Mouse (Mus musculus): ENCODE results near the gene Cnot8. TPM values are rescaled to one million over a fixed set of nuclear protein-coding genes. Genes with fewer than 3 reads are reported as not detected.
A peak's percentile ranks its signal among the peaks of the same experiment; 100 is the strongest.
"Not testable (repeated sequence)": the region's sequence is repeated elsewhere in the genome, so short reads cannot be mapped to it uniquely, and the experiment has no call there.

The Cnot8 gene
- polyA plus RNA-seq, 1 experiment from 2014 or later, result 99.6 TPM

DNA sequence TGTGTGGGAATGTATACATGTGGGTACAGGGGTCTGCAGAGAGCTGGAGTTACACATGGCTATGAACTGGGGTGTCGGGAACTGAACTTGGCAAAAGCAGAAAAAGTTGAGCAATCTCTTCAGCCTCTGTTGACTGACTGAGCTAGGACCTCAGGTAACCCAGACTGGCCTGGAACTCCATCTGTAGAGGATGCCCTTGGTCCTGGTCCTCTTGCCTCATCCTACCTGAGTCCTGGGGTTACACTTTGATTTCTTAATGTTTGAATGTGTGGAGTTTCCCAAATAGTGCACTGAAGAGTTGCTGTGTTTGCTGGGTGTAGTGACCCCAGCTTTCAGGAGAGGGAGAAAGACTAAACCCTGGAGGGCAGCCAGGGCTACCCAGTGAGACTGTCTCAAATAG, 8.4 kb upstream of the Cnot8 start:
- H3K27me3 ChIP-seq (replicated peaks), result peaks cover 19% of the 10 kb centered on the region
- H3K9me3 ChIP-seq (replicated peaks), result no peaks in the 10 kb centered on the region
- ATAC-seq (ENCODE audit: low FRiP score), result no peak
- no peak overlapping the region for H3K27ac ChIP-seq (replicated peaks)
- 100% methylated on average over 1 of the region's 1 CpGs for WGBS
- H3K9ac ChIP-seq (replicated peaks), result no peak overlapping the region
- no peaks in the 10 kb centered on the region for H3K36me3 ChIP-seq
- peaks cover 7% of the 10 kb centered on the region for H3K4me1 ChIP-seq
- H3K4me3 ChIP-seq (replicated peaks), result no peak overlapping the region
- H3K4me2 ChIP-seq, result no peak overlapping the region

DNA sequence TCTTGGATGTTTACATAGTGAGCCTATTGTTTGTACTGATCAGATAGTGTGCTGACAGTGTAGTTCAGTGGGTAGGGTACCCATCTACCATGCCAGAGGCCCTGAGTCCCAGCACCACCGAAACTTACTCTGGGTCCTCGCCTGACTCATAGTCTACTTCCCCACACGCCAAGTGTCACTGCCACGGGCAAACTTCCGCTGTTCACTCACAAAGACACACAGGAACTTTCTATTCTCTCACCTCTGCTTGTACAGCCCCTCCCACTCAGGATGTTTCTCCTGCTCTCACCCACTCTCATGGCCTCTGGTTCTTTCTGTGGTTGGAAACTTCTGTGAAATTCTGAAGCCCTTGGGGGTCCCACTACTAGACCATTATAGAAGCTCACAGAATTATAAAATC, 7.8 kb upstream of the Cnot8 start:
- peaks cover 7% of the 10 kb centered on the region for H3K4me1 ChIP-seq
- ATAC-seq (ENCODE audit: low FRiP score), result no peak
- H3K27me3 ChIP-seq (replicated peaks), result peaks cover 19% of the 10 kb centered on the region
- no peak overlapping the region for H3K4me3 ChIP-seq (replicated peaks)
- 87% methylated on average over 5 of the region's 5 CpGs for WGBS
- no peaks in the 10 kb centered on the region for H3K9me3 ChIP-seq (replicated peaks)
- no peak overlapping the region for H3K27ac ChIP-seq (replicated peaks)
- H3K4me2 ChIP-seq, result no peak overlapping the region
- H3K36me3 ChIP-seq, result no peaks in the 10 kb centered on the region
- no peak overlapping the region for H3K9ac ChIP-seq (replicated peaks)

DNA sequence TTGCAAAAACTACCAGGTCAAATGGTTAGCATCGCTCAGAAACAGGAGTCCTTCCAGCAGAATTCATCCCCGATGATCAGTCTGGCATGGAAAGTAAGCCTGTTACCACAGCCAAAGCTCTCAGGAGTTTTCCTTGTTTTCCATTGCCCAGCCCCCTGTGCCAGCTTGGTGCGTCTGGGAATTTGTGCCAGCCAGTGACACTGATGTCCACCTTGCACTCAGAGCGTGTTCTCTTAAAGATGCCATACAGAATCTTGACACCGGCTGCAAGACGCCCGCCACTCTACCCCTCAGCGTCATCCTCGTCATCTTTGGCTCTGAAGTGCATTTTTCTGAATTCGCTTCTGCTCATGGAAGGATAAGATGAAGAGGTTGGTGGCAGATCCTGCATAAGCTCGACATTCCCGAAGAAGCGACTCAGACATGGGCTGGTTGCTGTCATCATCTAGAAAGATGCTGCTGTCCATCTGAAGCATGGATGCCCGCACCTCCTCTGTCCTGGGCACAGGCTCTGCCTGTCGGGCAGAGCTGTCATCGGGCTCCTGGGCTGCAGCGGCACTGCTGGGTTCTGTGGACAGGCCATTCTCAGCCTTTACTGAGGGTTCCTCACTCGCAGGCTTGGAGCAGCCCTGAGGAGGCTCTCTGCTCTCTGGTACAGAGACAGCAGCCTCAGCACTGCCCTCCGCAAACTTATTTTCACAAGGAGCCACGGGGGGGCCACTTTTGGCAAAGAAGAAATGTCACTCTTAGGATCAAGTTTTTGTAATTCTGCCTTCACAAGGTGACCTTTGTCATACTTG, 6.9 kb upstream of the Cnot8 start:
- H3K27ac ChIP-seq (replicated peaks), result no peak overlapping the region
- peaks cover 7% of the 10 kb centered on the region for H3K4me1 ChIP-seq
- WGBS, result 53% methylated on average over 20 of the region's 20 CpGs
- no peaks in the 10 kb centered on the region for H3K36me3 ChIP-seq
- peaks cover 19% of the 10 kb centered on the region for H3K27me3 ChIP-seq (replicated peaks)
- no peak for ATAC-seq (ENCODE audit: low FRiP score)
- H3K4me3 ChIP-seq (replicated peaks), result peak overlapping the region; percentile 33; the same call in 1 of the 2 replicates
- peak overlapping the region; percentile 64 for H3K4me2 ChIP-seq
- H3K9ac ChIP-seq (replicated peaks), result no peak overlapping the region
- no peaks in the 10 kb centered on the region for H3K9me3 ChIP-seq (replicated peaks)

DNA sequence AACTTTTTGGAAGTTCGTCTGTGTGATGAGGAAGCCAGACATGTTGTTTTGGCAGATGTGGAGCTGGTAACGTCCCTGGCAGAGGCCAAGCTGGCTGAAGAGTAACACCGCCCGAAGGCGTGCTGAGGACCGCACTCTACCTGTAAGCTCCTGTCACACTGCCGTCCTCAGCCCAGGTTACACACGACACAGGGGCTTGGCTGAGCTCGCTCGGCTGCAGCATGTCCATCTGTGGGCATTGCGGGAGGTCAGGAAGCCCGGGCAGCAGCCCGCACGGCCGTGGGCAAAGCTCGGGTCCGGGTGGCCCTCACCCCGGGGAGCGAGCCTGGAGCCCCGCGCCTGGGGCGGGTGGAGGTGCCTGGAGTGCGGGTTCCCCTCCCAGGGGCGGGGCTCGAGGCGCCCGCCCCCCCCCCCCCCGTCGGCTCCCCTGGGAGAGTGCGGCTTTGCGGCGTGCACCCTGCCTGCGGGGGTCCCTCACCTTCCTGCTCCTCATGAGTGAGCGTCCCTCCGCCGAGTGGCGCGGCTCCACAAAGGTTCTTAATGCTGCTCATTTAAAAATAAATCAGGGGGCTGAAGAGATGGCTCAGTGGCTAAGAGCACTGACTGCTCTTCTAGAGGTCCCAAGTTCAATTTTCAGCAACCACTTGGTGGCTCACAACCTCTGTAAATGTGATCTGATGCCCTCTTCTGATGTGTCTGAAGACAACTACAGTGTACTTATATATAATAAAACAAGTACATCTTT, 6.2 kb upstream of the Cnot8 start:
- 3% methylated on average over 32 of the region's 38 CpGs for WGBS
- Histone ChIP-seq H3K9ac (replicated peaks) (peak overlapping the region; percentile 26; the same call in 1 of the 2 replicates), H3K27me3 (replicated peaks) (peaks cover 19% of the 10 kb centered on the region), H3K9me3 (replicated peaks) (no peaks in the 10 kb centered on the region), H3K4me3 (replicated peaks) (peak overlapping the region; percentile 33), H3K4me2 (peak overlapping the region; percentile 64), H3K27ac (replicated peaks) (no peak overlapping the region), H3K4me1 (peaks cover 9% of the 10 kb centered on the region), H3K36me3 (no peaks in the 10 kb centered on the region)
- no peak for ATAC-seq (ENCODE audit: low FRiP score)

DNA sequence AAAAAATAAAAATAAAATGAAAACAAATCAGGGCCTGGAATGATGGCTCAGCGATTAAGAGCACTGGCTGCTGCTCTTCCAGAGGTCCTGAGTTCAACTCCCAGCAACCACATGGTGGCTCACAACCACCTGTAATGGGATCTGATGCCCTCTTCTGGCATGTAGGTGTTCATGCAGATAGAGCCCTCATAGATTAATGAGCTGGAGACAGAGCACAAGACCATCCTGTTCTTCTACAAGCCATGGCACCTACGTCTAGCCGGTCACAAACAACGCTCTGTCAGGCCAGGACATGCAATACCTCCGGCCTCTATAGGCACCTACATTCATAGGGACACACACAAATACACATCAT, 5.6 kb upstream of the Cnot8 start:
- Histone ChIP-seq H3K27me3 (replicated peaks) (peaks cover 19% of the 10 kb centered on the region), H3K4me1 (peaks cover 14% of the 10 kb centered on the region), H3K4me3 (replicated peaks) (0 out of 2 replicates have a peak overlapping the region, but pooled peaks have one; percentile 33), H3K4me2 (peak overlapping the region; percentile 64)
- not testable (repeated sequence) for H3K9ac ChIP-seq (replicated peaks); H3K9me3 ChIP-seq (replicated peaks); H3K36me3 ChIP-seq; H3K27ac ChIP-seq (replicated peaks); ATAC-seq (ENCODE audit: low FRiP score)
- 70% methylated on average over 5 of the region's 5 CpGs for WGBS

DNA sequence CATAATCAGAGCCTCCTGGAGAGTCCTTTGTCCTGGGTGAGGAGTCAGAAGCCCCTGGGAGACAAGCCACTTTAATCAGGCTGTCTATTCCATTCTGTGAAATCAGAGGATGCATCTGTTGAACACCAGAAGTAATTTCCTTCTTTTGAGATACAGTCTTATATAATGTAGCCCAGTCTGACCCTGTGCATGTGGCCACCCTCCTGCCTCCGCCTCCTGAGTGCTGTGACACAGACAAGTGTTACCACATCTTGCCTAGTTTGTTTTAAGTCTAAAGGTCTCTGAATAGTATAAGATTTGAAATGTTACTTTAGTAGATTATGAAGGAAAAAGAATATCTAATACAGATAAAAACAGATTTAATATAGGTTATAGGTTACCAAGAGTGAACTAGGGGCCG, 3.9 kb upstream of the Cnot8 start:
- ATAC-seq (ENCODE audit: low FRiP score), result no peak

DNA sequence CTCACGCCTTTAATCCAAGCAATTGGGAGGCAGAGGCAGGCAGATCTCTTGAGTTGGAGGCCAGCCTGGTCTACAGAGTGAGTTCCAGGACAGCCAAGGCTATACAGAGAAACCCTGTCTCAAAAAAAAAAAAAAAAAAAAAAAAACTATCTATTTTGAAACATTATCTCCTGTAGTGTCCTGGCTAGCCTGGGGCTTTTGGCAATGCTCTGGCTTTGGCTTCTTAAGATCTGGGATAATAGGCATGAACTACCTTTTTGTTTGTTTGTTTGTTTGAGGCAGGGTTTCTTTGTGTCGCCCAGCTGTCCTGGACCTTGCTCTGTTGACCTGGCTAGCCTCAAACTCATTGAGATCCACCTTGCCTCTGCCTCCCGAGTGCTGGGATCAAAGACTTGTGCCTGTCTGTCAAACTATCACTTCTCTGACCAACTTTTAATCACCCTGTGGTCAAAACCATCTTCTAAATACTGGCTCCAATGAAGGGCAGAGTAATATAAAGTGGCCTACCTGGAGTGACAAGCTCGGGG, 2.7 kb upstream of the Cnot8 start:
- Histone ChIP-seq H3K9me3 (replicated peaks) (no peaks in the 10 kb centered on the region), H3K4me2 (no peak overlapping the region), H3K27ac (replicated peaks) (no peak overlapping the region), H3K36me3 (no peaks in the 10 kb centered on the region), H3K4me3 (replicated peaks) (no peak overlapping the region), H3K9ac (replicated peaks) (no peak overlapping the region), H3K4me1 (peaks cover 35% of the 10 kb centered on the region), H3K27me3 (replicated peaks) (peaks cover 17% of the 10 kb centered on the region)
- ATAC-seq (ENCODE audit: low FRiP score), result no peak
- 89% methylated on average over 4 of the region's 4 CpGs for whole genome bisulfite sequencing

More for the DNA sequence above, 3.9 kb upstream of the Cnot8 start:
- Histone ChIP-seq H3K9ac (replicated peaks) (no peak overlapping the region), H3K4me2 (no peak overlapping the region), H3K9me3 (replicated peaks) (no peaks in the 10 kb centered on the region), H3K27me3 (replicated peaks) (peaks cover 19% of the 10 kb centered on the region), H3K36me3 (no peaks in the 10 kb centered on the region), H3K27ac (replicated peaks) (no peak overlapping the region), H3K4me1 (peaks cover 23% of the 10 kb centered on the region), H3K4me3 (replicated peaks) (no peak overlapping the region)
- WGBS, result 86% methylated on average over 2 of the region's 2 CpGs

DNA sequence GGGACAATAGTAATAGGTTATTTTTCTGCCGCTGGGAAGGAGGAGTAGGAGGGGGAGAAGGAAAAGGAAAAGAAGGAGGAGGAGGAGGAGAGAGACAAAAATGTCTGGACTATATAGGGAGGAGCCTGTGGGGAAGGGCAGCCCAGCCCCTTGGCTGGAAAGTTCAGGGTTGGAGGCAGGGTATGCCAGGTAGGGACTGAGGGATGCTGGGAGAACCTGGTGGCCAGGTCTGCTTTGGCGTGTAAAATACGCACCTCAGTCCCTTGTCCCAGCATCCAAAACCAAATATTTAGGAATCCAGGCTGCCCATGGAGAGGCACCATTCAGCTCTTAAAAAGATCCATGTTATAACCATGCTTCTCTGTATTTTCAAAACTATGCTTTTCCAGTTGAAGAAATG, 1.8 kb upstream of the Cnot8 start:
- Histone ChIP-seq H3K4me2 (no peak overlapping the region), H3K36me3 (no peaks in the 10 kb centered on the region), H3K9ac (replicated peaks) (no peak overlapping the region), H3K9me3 (replicated peaks) (no peaks in the 10 kb centered on the region), H3K27me3 (replicated peaks) (peaks cover 15% of the 10 kb centered on the region), H3K4me1 (peaks cover 37% of the 10 kb centered on the region), H3K27ac (replicated peaks) (no peak overlapping the region), H3K4me3 (replicated peaks) (no peak overlapping the region)
- ATAC-seq (ENCODE audit: low FRiP score), result no peak
- 86% methylated on average over 3 of the region's 3 CpGs for WGBS

DNA sequence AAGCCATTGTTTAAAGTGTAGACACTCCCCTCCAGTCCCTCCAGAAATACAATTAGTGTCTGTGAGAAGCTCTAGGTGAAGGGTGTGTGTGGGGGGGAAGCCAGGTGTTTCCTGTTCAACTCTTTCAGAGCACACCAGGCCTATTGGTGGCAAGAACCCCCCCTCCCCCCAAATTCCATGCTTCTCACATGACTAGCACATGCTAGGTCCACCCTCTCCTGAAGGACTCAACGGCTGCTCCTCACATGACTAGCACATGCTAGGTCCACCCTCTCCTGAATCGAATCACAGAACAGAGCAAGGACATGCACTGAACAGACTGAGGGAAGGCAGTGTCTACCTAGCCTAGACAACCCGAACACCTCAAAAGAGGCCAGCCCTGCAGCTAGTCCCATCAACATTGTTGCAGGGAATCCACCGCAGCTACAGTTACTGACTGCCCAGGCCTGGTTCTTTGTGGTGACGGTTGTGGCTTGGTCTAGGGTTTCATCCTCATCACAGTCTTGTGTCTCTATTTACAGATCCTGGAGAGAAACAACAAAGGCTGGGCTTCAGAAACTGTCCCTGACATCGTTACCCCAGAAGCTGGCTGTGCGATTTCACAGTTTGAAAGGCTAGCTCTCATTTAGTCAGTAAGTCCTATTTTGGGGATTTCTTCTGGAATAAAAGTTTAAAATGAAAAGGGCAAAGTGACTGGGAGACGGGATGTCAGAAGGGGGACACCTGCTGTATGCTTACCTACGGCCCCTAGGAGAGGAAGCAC, 1.2 kb upstream of the Cnot8 start:
- H3K9me3 ChIP-seq (replicated peaks), result no peaks in the 10 kb centered on the region
- H3K4me1 ChIP-seq, result peaks cover 39% of the 10 kb centered on the region
- peak overlapping the region; percentile 54; the same call in 1 of the 2 replicates for H3K9ac ChIP-seq (replicated peaks)
- peaks cover 15% of the 10 kb centered on the region for H3K27me3 ChIP-seq (replicated peaks)
- H3K4me2 ChIP-seq, result peak overlapping the region; percentile 72
- peak overlapping the region; percentile 96 for H3K4me3 ChIP-seq (replicated peaks)
- 87% methylated on average over 9 of the region's 9 CpGs for WGBS
- no peak for ATAC-seq (ENCODE audit: low FRiP score)
- H3K36me3 ChIP-seq, result no peaks in the 10 kb centered on the region
- peak overlapping the region; percentile 81 for H3K27ac ChIP-seq (replicated peaks)

DNA sequence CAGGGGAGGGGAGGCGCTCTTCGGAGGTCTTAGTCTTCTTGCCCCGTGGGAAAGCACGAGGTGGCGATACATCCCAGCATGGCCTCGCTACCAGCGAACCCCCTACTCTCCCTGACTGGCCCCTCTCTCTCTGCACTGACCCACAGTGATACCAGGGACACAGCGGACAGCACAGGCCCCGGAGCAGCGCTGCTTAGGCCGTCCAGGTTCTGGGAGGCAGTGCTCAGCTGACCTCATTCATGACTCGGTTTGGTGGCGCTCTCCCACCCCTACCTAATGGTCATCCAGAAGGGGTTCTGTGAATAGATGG, 654 bp upstream of the Cnot8 start:
- Histone ChIP-seq H3K4me1 (peaks cover 41% of the 10 kb centered on the region), H3K36me3 (no peaks in the 10 kb centered on the region), H3K4me2 (peak overlapping the region; percentile 72), H3K9ac (replicated peaks) (peak overlapping the region; percentile 54), H3K4me3 (replicated peaks) (peak overlapping the region; percentile 96), H3K27me3 (replicated peaks) (peaks cover 14% of the 10 kb centered on the region), H3K9me3 (replicated peaks) (no peaks in the 10 kb centered on the region), H3K27ac (replicated peaks) (peak overlapping the region; percentile 81)
- WGBS, result 52% methylated on average over 13 of the region's 13 CpGs
- ATAC-seq (ENCODE audit: low FRiP score), result peak; percentile 73

DNA sequence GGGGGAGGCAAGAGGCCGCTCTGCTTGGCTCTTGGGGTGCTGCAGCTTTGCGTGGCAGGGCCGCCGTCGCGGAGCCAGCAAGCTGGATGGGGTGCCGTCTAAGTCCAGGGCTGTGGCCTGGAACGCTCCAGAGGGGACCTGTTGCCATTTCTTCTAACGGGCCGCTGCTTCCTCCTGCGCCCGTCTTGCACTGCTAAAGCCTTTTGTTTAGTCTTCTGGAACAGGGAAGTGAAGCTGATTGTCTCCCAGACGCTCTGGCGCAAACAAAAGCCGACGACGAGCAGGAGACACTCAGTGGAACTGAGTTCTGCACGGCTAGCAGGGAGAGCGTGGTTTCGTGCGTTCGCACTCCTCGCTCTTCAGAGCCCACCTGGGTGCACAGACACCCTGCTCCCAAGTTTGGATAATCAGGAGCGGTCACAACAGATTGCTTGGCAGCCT, 418 bp downstream of the Cnot8 start:
- H3K9me3 ChIP-seq (replicated peaks), result no peaks in the 10 kb centered on the region
- peaks cover 41% of the 10 kb centered on the region for H3K4me1 ChIP-seq
- no peaks in the 10 kb centered on the region for H3K36me3 ChIP-seq
- peak overlapping the region; percentile 96 for H3K4me3 ChIP-seq (replicated peaks)
- H3K4me2 ChIP-seq, result peak overlapping the region; percentile 82
- under 1% methylated on average over 24 of the region's 24 CpGs for WGBS
- H3K27ac ChIP-seq (replicated peaks), result peak overlapping the region; percentile 89
- ATAC-seq (ENCODE audit: low FRiP score), result peak; percentile 20; the same call in 1 of the 2 replicates
- H3K9ac ChIP-seq (replicated peaks), result peak overlapping the region; percentile 89
- H3K27me3 ChIP-seq (replicated peaks), result 0 out of 2 replicates have a peak, but pooled peaks cover 4% of the 10 kb centered on the region

All from neural tube, embryonic 15.5 days (tissue).